ENCODE assay signal across 24 mouse cellular contexts in the genomic region with DNA sequence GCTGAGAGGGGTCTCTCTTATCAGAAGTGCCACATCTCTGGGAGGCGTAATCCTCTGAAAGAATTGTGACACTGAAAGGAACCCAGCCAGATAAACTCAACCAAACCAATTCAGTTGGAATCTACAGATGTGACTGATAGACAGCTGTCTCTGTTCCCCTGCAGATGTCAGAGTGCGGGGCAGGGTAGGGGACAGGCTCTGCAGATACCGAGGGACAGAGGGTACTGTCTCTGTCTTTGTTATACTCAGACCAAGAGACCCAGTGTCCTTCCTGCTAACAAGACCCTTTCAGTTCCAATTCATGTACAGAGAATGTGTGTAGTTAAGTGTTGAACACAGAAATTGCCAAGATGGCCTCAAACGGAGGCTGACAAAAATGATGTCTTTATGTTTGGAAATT. TPM values are rescaled to one million over a fixed set of nuclear protein-coding genes. Genes with fewer than 3 reads are reported as not detected.
"Had no signal": no experiment of that assay in that cellular context is flagged by ENCODE, and none has a peak within 500 bp of the region (broad histone marks: within the 10 kb centered on the region; RNA-seq: fewer than 3 reads in every experiment).

No protein-coding gene starts in this region.

- H3K4me1 ChIP-seq: heart, embryonic 13.5 days; heart, embryonic 15.5 days; hindbrain, embryonic 13.5 days; hindbrain, embryonic 15.5 days; kidney, embryonic 15.5 days; limb, embryonic 13.5 days; limb, embryonic 15.5 days; liver, embryonic 12.5 days had no signal

- H3K4me3 ChIP-seq: heart, embryonic 13.5 days; heart, embryonic 15.5 days; hindbrain, embryonic 13.5 days; hindbrain, embryonic 15.5 days; kidney, embryonic 15.5 days; limb, embryonic 13.5 days; limb, embryonic 15.5 days; liver, embryonic 12.5 days had no signal

- DNase-seq: gastrocnemius, postnatal 14 days; gastrocnemius, postnatal 36 days; heart, adult 18-20 months; heart, postnatal 14 days; heart, postnatal 36 days; kidney, adult 11 months; kidney, adult 2 months; kidney, adult 9 months; kidney, postnatal 14 days; kidney, postnatal 36 days; layer of hippocampus, postnatal 36 days; left cerebral cortex, postnatal 4 days had no signal

- H3K27ac ChIP-seq: heart, embryonic 13.5 days; heart, embryonic 15.5 days; hindbrain, embryonic 13.5 days; hindbrain, embryonic 15.5 days; hindbrain, postnatal 0 days; kidney, embryonic 15.5 days; kidney, postnatal 0 days; limb, embryonic 13.5 days; limb, embryonic 15.5 days; liver, embryonic 12.5 days; liver, embryonic 14.5 days had no signal

- H3K27me3 ChIP-seq: hindbrain, embryonic 15.5 days; limb, embryonic 13.5 days; limb, embryonic 15.5 days had no signal

RNA-seq across cellular contexts. Expression of a gene that starts 6.4 kb away (rescaled TPM):
- total RNA-seq: liver, adult 2 months had no signal
- polyA plus RNA-seq: liver, adult 2 months had no signal
